Comparison of ENCODE assay signal across 12 mouse cellular contexts in genomic region chr5:19482981-19483380, GRCm38 (mm10).
A peak's percentile ranks its signal among the peaks of the same experiment; 100 is the strongest.
DNase-seq lines count a peak whose midpoint lies in the region; ATAC-seq lines count a peak whose summit lies in the region.
"Had no signal": no experiment of that assay in that cellular context is flagged by ENCODE, and none has a peak within 500 bp of the region (broad histone marks: within the 10 kb centered on the region; RNA-seq: fewer than 3 reads in every experiment).

No protein-coding gene starts in this region.

- no peak overlapping the region for H3K27ac ChIP-seq in forebrain, embryonic 15.5 days (replicated peaks)
- H3K27ac ChIP-seq: layer of hippocampus, adult 2 months had no signal

- H3K4me2 ChIP-seq in forebrain, embryonic 15.5 days (replicated peaks): no peak overlapping the region

- no peaks in the 10 kb centered on the region for H3K36me3 ChIP-seq in forebrain, embryonic 15.5 days

- no peaks in the 10 kb centered on the region for H3K27me3 ChIP-seq in forebrain, embryonic 15.5 days

- peak; percentile 44 for DNase-seq in heart, adult 8-10 months (ENCODE audit: low spot score)
- no peak for DNase-seq in heart, postnatal 25 days (ENCODE audit: low spot score)
- peak; percentile 33 for DNase-seq in right cerebral cortex, adult 18-20 months
- no peak for DNase-seq in right cerebral cortex, postnatal 36 days (ENCODE audit: low spot score in 2 of 2)
- DNase-seq in cerebellum, adult 8-10 months: peak; percentile 71
- DNase-seq in skeletal muscle tissue, adult 2 months (ENCODE audit: low read depth, low spot score): peak; percentile 10
- DNase-seq in spleen, postnatal 14 days (ENCODE audit: low spot score in 2 of 2): no peak
- DNase-seq: liver; thymus, postnatal 14 days had no signal

- ATAC-seq in forebrain, embryonic 15.5 days (replicated peaks): no peak
- ATAC-seq: inflammation-experienced regulatory T-cells, adult 6 months had no signal

- H3K4me1 ChIP-seq in forebrain, embryonic 15.5 days: peaks cover 3% of the 10 kb centered on the region; the same call in 1 of the 2 replicates

- intact Hi-C loops in heart, postnatal 25 days (cut with DNase I): no loop called here

- WGBS in forebrain, embryonic 15.5 days: 88% methylated on average over 3 of the region's 3 CpGs

- H3K9ac ChIP-seq in forebrain, embryonic 15.5 days (replicated peaks): no peak overlapping the region

- H3K9me3 ChIP-seq in forebrain, embryonic 15.5 days: no peaks in the 10 kb centered on the region

- H3K4me3 ChIP-seq in forebrain, embryonic 15.5 days: no peak overlapping the region
- H3K4me3 ChIP-seq: layer of hippocampus, adult 2 months had no signal

Comparison
In these comparisons a context has a peak if more than half of its experiments do, and no peak if none do; other contexts are left out.
1. DNase-seq: peak in heart, adult 8-10 months (single experiment), right cerebral cortex, adult 18-20 months (single experiment), cerebellum, adult 8-10 months (single experiment) and skeletal muscle tissue, adult 2 months (single experiment); none in heart, postnatal 25 days (single experiment), right cerebral cortex, postnatal 36 days (0 of 2) and spleen, postnatal 14 days (0 of 2).